Mouse (Mus musculus) ES-Bruce4 (cell line): ENCODE measurements around the gene H2al1i.

Experiments
- CTCF ChIP-seq: IDR thresholded peaks from one replicate; pipeline ENCODE4 v1.8.1; 2011; ENCODE audit warnings: low read depth, low read length
- EP300 ChIP-seq: IDR thresholded peaks from 2 replicates; pipeline ENCODE4 v1.6.1; 2011; ENCODE audit warnings: low read depth, low read length; ENCODE audit not compliant: insufficient read depth
- POLR2A ChIP-seq: IDR thresholded peaks from one replicate; pipeline ENCODE4 v1.8.1; 2011; ENCODE audit warnings: low read length; ENCODE audit not compliant: insufficient read depth

GRCm38 (mm10) chrX:11346756-11347155 is 22.3 kb downstream of the H2al1i start:
- TF ChIP-seq POLR2A, result no peak
- no peak for TF ChIP-seq CTCF
- no peak for TF ChIP-seq EP300
